Mouse (Mus musculus): ENCODE data around the gene Macrod1.

Macrod1 gene

DNA sequence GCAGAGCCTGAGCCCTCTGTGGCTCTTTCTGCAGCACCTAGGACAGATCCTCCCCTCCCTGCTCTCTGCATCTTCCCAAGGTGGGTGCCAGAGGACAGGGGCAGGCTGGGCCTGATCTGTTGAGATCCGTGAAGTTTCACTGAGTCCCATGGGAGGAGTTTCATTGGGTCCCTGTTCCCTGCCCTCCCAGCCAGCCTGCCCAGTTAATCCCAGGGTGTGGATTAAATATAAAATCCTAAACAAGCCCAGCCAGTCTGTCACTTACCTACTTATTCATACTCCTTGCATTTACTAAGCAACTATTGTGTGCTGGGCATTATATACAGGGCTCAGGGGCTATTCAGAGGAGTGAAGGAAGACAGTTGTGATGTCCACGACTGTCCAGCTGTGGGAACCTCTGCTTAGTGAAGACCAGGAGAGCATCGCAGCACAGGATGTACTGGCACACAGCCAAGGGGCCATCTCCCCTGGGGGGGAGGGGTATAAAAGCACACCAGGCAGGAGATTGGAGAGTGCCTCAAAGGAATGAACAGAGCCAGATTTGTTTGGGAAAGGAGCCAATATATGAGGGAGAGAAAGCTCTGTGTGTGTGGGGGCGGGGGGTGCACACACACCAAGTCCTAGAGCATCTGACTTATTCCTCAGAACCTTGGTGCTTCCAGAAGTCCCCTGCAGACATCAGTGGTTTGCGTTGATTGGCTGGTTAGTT is 85.8 kb downstream of the Macrod1 start:
- DNase-seq (ENCODE audit: low read depth), result no peak

GRCm38 (mm10) chr19:7143854-7144253 is 87.2 kb downstream of the Macrod1 start:
- peak; percentile 53 for DNase-seq (ENCODE audit: low read depth)

DNA sequence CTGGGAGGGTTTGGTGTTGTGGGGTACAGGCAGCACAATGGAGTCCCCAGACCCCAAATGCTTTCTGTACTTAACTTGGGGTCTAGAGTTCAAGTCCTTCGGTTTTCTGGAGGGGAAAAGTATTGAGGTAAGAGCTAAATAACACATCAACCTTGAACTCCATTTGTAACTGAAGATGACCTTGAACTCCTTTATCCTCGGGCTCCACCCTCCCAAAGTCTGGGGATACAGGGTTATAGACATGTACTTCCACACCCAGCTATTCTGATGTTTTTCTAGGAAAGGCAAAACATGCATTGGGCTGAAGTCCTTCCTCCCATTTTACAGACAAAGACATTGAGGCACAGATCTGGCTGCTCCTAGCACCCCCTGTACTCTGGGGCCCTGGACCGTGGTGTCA is 87.8 kb downstream of the Macrod1 start:
- no peak for DNase-seq (ENCODE audit: low read depth)

DNA sequence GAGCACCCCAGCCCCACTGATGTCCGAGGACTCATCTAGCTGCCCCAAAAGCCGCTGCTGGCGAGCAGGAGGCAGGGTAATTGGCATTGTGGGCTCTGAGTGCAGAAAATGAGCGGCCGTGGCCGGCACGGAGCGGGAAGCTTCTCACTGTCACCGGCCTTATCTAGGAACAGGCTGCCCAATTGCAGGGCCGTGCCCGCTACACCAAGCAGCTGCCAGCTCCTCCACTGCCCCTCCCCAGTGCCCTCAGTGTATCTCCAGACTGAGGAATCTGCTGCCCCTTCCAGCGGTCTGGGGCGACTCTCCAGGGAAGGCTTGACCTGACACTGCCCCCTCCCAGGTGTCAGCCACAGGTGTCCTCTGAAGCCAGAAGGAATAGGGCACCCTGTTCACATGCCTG is 89.8 kb downstream of the Macrod1 start:
- no peak for DNase-seq (ENCODE audit: low read depth)

DNA sequence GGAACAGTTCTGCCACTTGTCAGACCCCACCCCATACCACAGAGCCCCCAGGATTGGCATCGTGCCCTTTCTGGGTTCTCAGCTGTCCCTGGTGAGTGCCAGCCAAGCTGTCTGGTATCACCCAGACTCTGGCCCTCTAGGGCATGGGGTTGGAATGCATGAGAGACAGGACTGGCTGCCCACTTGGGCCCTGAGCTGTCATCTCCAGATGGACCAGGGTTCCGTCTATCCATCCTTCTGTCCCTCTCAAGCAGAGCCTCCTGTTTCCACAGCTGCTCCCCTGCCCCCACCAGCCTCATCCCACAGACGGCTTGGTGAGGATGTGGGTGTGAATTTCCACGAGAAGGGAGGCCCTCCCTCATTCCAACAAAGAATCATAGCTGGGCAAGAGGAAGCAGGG is 91.5 kb downstream of the Macrod1 start:
- DNase-seq (ENCODE audit: low read depth), result no peak

DNA sequence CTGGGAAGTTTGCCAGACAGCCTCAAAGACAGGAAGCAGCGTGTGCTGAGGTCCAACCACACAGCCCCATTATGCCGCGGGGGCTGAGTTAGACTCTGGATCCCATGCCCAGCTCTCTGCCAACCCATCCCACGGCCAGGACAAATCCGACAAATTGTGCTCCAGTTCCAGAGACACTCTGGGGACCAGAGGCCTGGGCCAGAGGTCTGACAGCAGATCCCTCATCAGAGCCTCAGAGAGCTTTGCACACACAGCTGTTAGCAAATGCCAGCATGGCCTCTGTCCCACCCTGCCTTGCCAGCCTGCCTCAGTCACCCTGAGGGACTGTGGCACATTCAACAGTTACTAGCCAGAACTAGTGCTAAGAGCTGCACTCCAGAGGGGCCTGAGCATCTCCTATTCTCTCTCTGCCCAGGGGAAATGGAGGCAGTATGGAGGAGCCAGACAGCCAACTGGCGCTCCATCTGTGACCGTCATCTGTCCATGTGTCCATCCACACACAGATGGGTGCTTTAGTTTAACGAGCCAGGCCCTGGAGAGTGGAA is 92.0 kb downstream of the Macrod1 start:
- no peak for DNase-seq (ENCODE audit: low read depth)

DNA sequence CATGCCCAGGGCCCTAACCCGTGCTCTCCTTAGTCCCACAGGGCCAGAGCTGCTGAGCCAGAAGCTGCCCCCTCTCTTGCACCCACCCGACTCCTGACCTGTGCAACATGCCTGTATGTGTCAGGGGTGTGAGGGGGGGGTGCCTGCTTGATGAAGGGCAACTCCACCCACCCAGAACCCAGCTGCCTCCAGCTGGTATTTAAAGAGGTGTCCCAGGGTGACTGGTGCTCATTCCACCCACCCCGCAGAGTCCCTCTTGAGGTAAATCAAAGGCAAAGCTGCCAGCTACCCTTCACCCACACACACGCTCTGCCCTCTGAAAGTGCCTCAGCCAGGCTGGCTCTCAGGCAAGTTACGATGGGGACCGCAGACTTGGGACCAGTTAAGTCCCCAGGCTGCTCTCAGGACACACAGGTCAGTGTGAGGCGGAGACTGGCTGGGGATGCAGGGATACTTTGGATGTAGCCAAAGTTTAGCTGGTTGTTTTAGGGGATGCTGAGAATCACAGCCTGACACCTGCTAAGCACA is 92.6 kb downstream of the Macrod1 start:
- DNase-seq (ENCODE audit: low read depth), result no peak

GRCm38 (mm10) chr19:7151300-7151926 is 94.8 kb downstream of the Macrod1 start:
- DNase-seq (ENCODE audit: low read depth), result no peak

- no peak for DNase-seq (ENCODE audit: low read depth)
Observed at GRCm38 (mm10) chr19:7151927-7152653, 95.5 kb downstream of the Macrod1 start.

- DNase-seq (ENCODE audit: low read depth), result peak; percentile 23
Observed at GRCm38 (mm10) chr19:7153232-7153631, 96.6 kb downstream of the Macrod1 start.

GRCm38 (mm10) chr19:7155196-7155595 is 98.6 kb downstream of the Macrod1 start:
- no peak for DNase-seq (ENCODE audit: low read depth)

GRCm38 (mm10) chr19:7157734-7158133 is 101.1 kb downstream of the Macrod1 start:
- no peak for DNase-seq (ENCODE audit: low read depth)

GRCm38 (mm10) chr19:7160151-7160906 is 103.7 kb downstream of the Macrod1 start:
- DNase-seq (ENCODE audit: low read depth), result no peak

- no peak for DNase-seq (ENCODE audit: low read depth)
Observed at GRCm38 (mm10) chr19:7161064-7161463, 104.5 kb downstream of the Macrod1 start.

GRCm38 (mm10) chr19:7164238-7164637 is 107.6 kb downstream of the Macrod1 start:
- DNase-seq (ENCODE audit: low read depth), result no peak

DNA sequence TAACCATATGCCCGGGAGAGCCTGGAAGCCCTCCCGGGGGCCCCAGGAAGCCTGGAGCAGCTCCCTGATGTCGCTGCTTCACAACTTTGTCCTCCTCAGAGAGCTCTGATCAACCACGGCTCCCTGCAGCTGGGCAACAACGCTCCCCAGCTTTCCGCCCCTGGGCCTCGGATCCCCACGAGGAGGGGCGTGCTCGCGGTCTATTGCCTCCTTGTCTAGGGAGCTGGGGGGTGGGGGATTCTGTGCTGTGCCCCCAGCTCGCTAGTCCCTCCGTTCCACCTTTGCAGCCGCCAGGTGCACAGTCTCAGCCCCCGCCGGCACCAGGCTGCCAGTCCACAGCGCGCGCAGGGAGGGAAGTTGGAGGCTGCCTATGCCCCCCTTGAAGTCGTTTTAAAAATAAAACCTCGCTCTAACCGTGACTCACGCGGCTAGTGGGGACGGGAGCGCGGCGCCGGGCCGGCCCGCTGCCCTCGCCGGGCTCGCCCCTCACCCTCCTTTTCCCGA is 108.3 kb downstream of the Macrod1 start:
- no peak for DNase-seq (ENCODE audit: low read depth)

GRCm38 (mm10) chr19:7165509-7166199 is 109.0 kb downstream of the Macrod1 start:
- no peak for DNase-seq (ENCODE audit: low read depth)

- no peak for DNase-seq (ENCODE audit: low read depth)
Observed at GRCm38 (mm10) chr19:7166200-7166711, 109.6 kb downstream of the Macrod1 start.

- DNase-seq (ENCODE audit: low read depth), result no peak
Observed at GRCm38 (mm10) chr19:7166767-7167166, 110.2 kb downstream of the Macrod1 start.

GRCm38 (mm10) chr19:7168423-7168822 is 111.8 kb downstream of the Macrod1 start:
- DNase-seq (ENCODE audit: low read depth), result no peak

DNA sequence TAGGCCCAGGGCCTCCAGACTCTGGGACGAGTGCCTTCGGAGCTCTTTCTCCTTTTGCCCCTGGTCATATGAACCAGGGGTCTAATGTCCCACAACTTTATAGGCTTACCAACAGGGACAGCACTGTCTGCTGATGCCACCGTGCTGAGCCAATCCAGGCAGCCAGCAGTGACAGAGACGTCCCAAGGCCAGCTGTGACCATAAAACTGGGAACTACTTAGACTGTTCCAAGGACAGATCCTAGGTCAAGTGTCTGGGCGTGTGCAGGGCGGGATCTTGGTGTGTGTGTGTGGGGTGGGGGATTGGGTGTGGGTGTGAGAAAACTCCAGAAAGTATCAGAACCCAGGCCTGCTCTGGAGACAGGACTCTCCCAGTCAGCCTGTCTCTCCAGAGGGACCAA is 114.3 kb downstream of the Macrod1 start:
- DNase-seq (ENCODE audit: low read depth), result no peak

Data from c-Kit-positive CD71-positive TER-119-negative erythroid progenitor cells, embryonic 14.5 days (primary cell).